Mouse (Mus musculus) bone marrow macrophage, adult 2 months (primary cell): ENCODE results near the gene Gm49325. TPM values are rescaled to one million over a fixed set of nuclear protein-coding genes. Genes with fewer than 3 reads are reported as not detected.

Source experiments
- H3K27ac ChIP-seq: 2 replicates; pipeline ENCODE4 v1.5.1; 2012; ENCODE audit warnings: low read depth, low read length; ENCODE audit not compliant: insufficient read depth
- H3K4me1 ChIP-seq: 2 replicates; pipeline ENCODE4 v1.6.1; 2012; ENCODE audit warnings: low read length; ENCODE audit not compliant: control insufficient read depth, insufficient read depth
- H3K4me3 ChIP-seq: 2 replicates; pipeline ENCODE4 v1.5.1; 2012; ENCODE audit warnings: mild to moderate bottlenecking, low read length, moderate library complexity; ENCODE audit not compliant: insufficient read depth
- CTCF ChIP-seq: IDR thresholded peaks from 2 replicates; pipeline ENCODE4 v1.5.1; 2012; ENCODE audit warnings: low read depth, mild to moderate bottlenecking, low read length, moderate library complexity
- POLR2A ChIP-seq: IDR thresholded peaks from 2 replicates; pipeline ENCODE4 v1.6.1; 2012; ENCODE audit warnings: mild to moderate bottlenecking, low read depth, low read length, borderline replicate concordance
- polyA plus RNA-seq: library from polyadenylated mRNA; stranded (reverse); fragments of >200 nt; gene quantifications from 2 replicates; pipeline ENCODE4 v1.2.4, GENCODE M21; 2012; ENCODE audit not compliant: missing spikeins, insufficient read depth, insufficient read length

Gm49325 gene
- polyA plus RNA-seq, 1 experiment: 41.8 TPM

GRCm38 (mm10) chr10:77607441-77607840 is 1.4 kb downstream of the Gm49325 start:
- H3K4me3 ChIP-seq: peak overlapping the region; percentile 87
- H3K4me1 ChIP-seq: peaks cover 14% of the 10 kb centered on the region
- TF ChIP-seq CTCF (no peak), POLR2A (no peak)
- H3K27ac ChIP-seq: peak overlapping the region; percentile 85

- H3K4me3 ChIP-seq: no peak overlapping the region
- TF ChIP-seq CTCF: no peak
- TF ChIP-seq POLR2A: no peak
- H3K27ac ChIP-seq: no peak overlapping the region
- H3K4me1 ChIP-seq: peaks cover 22% of the 10 kb centered on the region
Observed at GRCm38 (mm10) chr10:77608589-77608988, 2.6 kb downstream of the Gm49325 start.

GRCm38 (mm10) chr10:77610221-77610961 is 4.4 kb downstream of the Gm49325 start:
- no peak overlapping the region for H3K4me3 ChIP-seq
- 0 out of 2 replicates have a peak overlapping the region, but pooled peaks have one; percentile 8 for H3K27ac ChIP-seq
- H3K4me1 ChIP-seq: peaks cover 32% of the 10 kb centered on the region

GRCm38 (mm10) chr10:77613409-77613808 is 7.4 kb downstream of the Gm49325 start:
- no peak for TF ChIP-seq POLR2A
- TF ChIP-seq CTCF: no peak
- Histone ChIP-seq H3K4me3 (no peak overlapping the region), H3K4me1 (peaks cover 25% of the 10 kb centered on the region), H3K27ac (peak overlapping the region; percentile 83)

More at GRCm38 (mm10) chr10:77610221-77610961, 4.4 kb downstream of the Gm49325 start:
- TF ChIP-seq CTCF (no peak), POLR2A (no peak)

GRCm38 (mm10) chr10:77615647-77616046 is 9.7 kb downstream of the Gm49325 start:
- H3K27ac ChIP-seq: no peak overlapping the region
- H3K4me1 ChIP-seq: peaks cover 31% of the 10 kb centered on the region
- TF ChIP-seq POLR2A: no peak
- TF ChIP-seq CTCF: no peak
- H3K4me3 ChIP-seq: no peak overlapping the region

GRCm38 (mm10) chr10:77616166-77616565 is 10.2 kb downstream of the Gm49325 start:
- Histone ChIP-seq H3K4me3 (no peak overlapping the region), H3K27ac (no peak overlapping the region), H3K4me1 (peaks cover 34% of the 10 kb centered on the region)
- TF ChIP-seq POLR2A (no peak), CTCF (no peak)

- H3K4me1 ChIP-seq: peaks cover 40% of the 10 kb centered on the region
- H3K27ac ChIP-seq: no peak overlapping the region
- H3K4me3 ChIP-seq: no peak overlapping the region
- TF ChIP-seq CTCF: no peak
Observed at GRCm38 (mm10) chr10:77616926-77617325, 10.9 kb downstream of the Gm49325 start.

- peak overlapping the region; percentile 90 for H3K4me3 ChIP-seq
- TF ChIP-seq POLR2A: no peak
- TF ChIP-seq CTCF: no peak
- peaks cover 46% of the 10 kb centered on the region for H3K4me1 ChIP-seq
Observed at GRCm38 (mm10) chr10:77621546-77621945, 15.5 kb downstream of the Gm49325 start.

GRCm38 (mm10) chr10:77622055-77622988 is 16.3 kb downstream of the Gm49325 start, which contains the start of gene Ube2g2:
TSS of gene Ube2g2 (plus strand) at chr10:77622275.
- H3K27ac ChIP-seq: peak within 1 kb of the TSS; percentile 95
- TF ChIP-seq CTCF (no peak), POLR2A (no peak)
- H3K4me3 ChIP-seq: peak within 1 kb of the TSS; percentile 90
- H3K4me1 ChIP-seq: peaks cover 49% of the 10 kb centered on the region

More at GRCm38 (mm10) chr10:77621546-77621945, 15.5 kb downstream of the Gm49325 start:
- peak overlapping the region; percentile 95 for H3K27ac ChIP-seq
